Mouse (Mus musculus): ENCODE measurements around the gene Gnas. TPM values are rescaled to one million over a fixed set of nuclear protein-coding genes. Genes with fewer than 3 reads are reported as not detected.
"Not testable (repeated sequence)": the region's sequence is repeated elsewhere in the genome, so short reads cannot be mapped to it uniquely, and the experiment has no call there.

Gnas gene
- polyA plus RNA-seq, 1 experiment from 2014 or later = 402 TPM

- WGBS = 78% methylated on average over 1 of the region's 1 CpGs
- ATAC-seq = no peak
- no peak overlapping the region for H3K4me3 ChIP-seq (ENCODE audit: low read length)
- no peaks in the 10 kb centered on the region for H3K36me3 ChIP-seq (ENCODE audit: control insufficient read depth, insufficient read depth, low read length)
- H3K9ac ChIP-seq (ENCODE audit: low read depth, low read length) = no peak overlapping the region
- H3K4me1 ChIP-seq (ENCODE audit: control insufficient read depth, insufficient read depth, low read length) = peaks cover 6% of the 10 kb centered on the region; the same call in 1 of the 2 replicates
- no peak overlapping the region for H3K4me2 ChIP-seq (ENCODE audit: low read depth, low read length)
- H3K27me3 ChIP-seq (replicated peaks; ENCODE audit: control insufficient read depth, insufficient read depth, low read length) = no peaks in the 10 kb centered on the region
- H3K27ac ChIP-seq (ENCODE audit: low read length) = no peak overlapping the region
- no peaks in the 10 kb centered on the region for H3K9me3 ChIP-seq (ENCODE audit: control insufficient read depth, low read length)
These were observed 27.5 kb downstream of the Gnas start for GRCm38 (mm10) chr2:174311613-174312012.

GRCm38 (mm10) chr2:174312118-174312647 lies 28.1 kb downstream of the Gnas start:
- Histone ChIP-seq H3K4me1 (ENCODE audit: control insufficient read depth, insufficient read depth, low read length) (peaks cover 6% of the 10 kb centered on the region; the same call in 1 of the 2 replicates), H3K27me3 (replicated peaks; ENCODE audit: control insufficient read depth, insufficient read depth, low read length) (no peaks in the 10 kb centered on the region), H3K27ac (ENCODE audit: low read length) (no peak overlapping the region), H3K4me2 (ENCODE audit: low read depth, low read length) (no peak overlapping the region), H3K36me3 (ENCODE audit: control insufficient read depth, insufficient read depth, low read length) (no peaks in the 10 kb centered on the region), H3K9ac (ENCODE audit: low read depth, low read length) (no peak overlapping the region), H3K4me3 (ENCODE audit: low read length) (no peak overlapping the region), H3K9me3 (ENCODE audit: control insufficient read depth, low read length) (no peaks in the 10 kb centered on the region)
- ATAC-seq = peak; percentile 87
- 24% methylated on average over 4 of the region's 4 CpGs for WGBS

- H3K27me3 ChIP-seq (replicated peaks; ENCODE audit: control insufficient read depth, insufficient read depth, low read length) = no peaks in the 10 kb centered on the region
- peaks cover 6% of the 10 kb centered on the region; the same call in 1 of the 2 replicates for H3K4me1 ChIP-seq (ENCODE audit: control insufficient read depth, insufficient read depth, low read length)
- no peaks in the 10 kb centered on the region for H3K36me3 ChIP-seq (ENCODE audit: control insufficient read depth, insufficient read depth, low read length)
- 57% methylated on average over 2 of the region's 2 CpGs for WGBS
- H3K9ac ChIP-seq (ENCODE audit: low read depth, low read length) = no peak overlapping the region
- no peak overlapping the region for H3K4me3 ChIP-seq (ENCODE audit: low read length)
- peak; percentile 41 for ATAC-seq
- H3K9me3 ChIP-seq (ENCODE audit: control insufficient read depth, low read length) = no peaks in the 10 kb centered on the region
- H3K4me2 ChIP-seq (ENCODE audit: low read depth, low read length) = no peak overlapping the region
- no peak overlapping the region for H3K27ac ChIP-seq (ENCODE audit: low read length)
These were observed 28.5 kb downstream of the Gnas start for GRCm38 (mm10) chr2:174312661-174313060.

- H3K27ac ChIP-seq (ENCODE audit: low read length); H3K9me3 ChIP-seq (ENCODE audit: control insufficient read depth, low read length); H3K4me3 ChIP-seq (ENCODE audit: low read length); H3K4me1 ChIP-seq (ENCODE audit: control insufficient read depth, insufficient read depth, low read length); ATAC-seq; H3K9ac ChIP-seq (ENCODE audit: low read depth, low read length); H3K27me3 ChIP-seq (replicated peaks; ENCODE audit: control insufficient read depth, insufficient read depth, low read length); H3K4me2 ChIP-seq (ENCODE audit: low read depth, low read length); H3K36me3 ChIP-seq (ENCODE audit: control insufficient read depth, insufficient read depth, low read length): not testable (repeated sequence)
These were observed 31.3 kb downstream of the Gnas start for GRCm38 (mm10) chr2:174315445-174315844.

- H3K9me3 ChIP-seq (ENCODE audit: control insufficient read depth, low read length) = no peaks in the 10 kb centered on the region
- no peak overlapping the region for H3K9ac ChIP-seq (ENCODE audit: low read depth, low read length)
- no peak overlapping the region for H3K27ac ChIP-seq (ENCODE audit: low read length)
- peaks cover 3% of the 10 kb centered on the region; the same call in 1 of the 2 replicates for H3K4me1 ChIP-seq (ENCODE audit: control insufficient read depth, insufficient read depth, low read length)
- H3K36me3 ChIP-seq (ENCODE audit: control insufficient read depth, insufficient read depth, low read length) = no peaks in the 10 kb centered on the region
- H3K4me2 ChIP-seq (ENCODE audit: low read depth, low read length) = no peak overlapping the region
- no peaks in the 10 kb centered on the region for H3K27me3 ChIP-seq (replicated peaks; ENCODE audit: control insufficient read depth, insufficient read depth, low read length)
- H3K4me3 ChIP-seq (ENCODE audit: low read length) = no peak overlapping the region
- WGBS = 87% methylated on average over 9 of the region's 9 CpGs
- no peak for ATAC-seq
These were observed 32.5 kb downstream of the Gnas start for GRCm38 (mm10) chr2:174316661-174317060.

GRCm38 (mm10) chr2:174325989-174326388 lies 41.9 kb downstream of the Gnas start:
- Histone ChIP-seq H3K4me3 (ENCODE audit: low read length) (no peak overlapping the region), H3K27ac (ENCODE audit: low read length) (no peak overlapping the region), H3K9ac (ENCODE audit: low read depth, low read length) (no peak overlapping the region), H3K27me3 (replicated peaks; ENCODE audit: control insufficient read depth, insufficient read depth, low read length) (no peaks in the 10 kb centered on the region), H3K9me3 (ENCODE audit: control insufficient read depth, low read length) (peaks cover 3% of the 10 kb centered on the region; the same call in 1 of the 2 replicates), H3K4me2 (ENCODE audit: low read depth, low read length) (peak overlapping the region; percentile 73), H3K4me1 (ENCODE audit: control insufficient read depth, insufficient read depth, low read length) (peaks cover 5% of the 10 kb centered on the region; the same call in 1 of the 2 replicates), H3K36me3 (ENCODE audit: control insufficient read depth, insufficient read depth, low read length) (no peaks in the 10 kb centered on the region)
- 69% methylated on average over 4 of the region's 4 CpGs for WGBS
- no peak for ATAC-seq

GRCm38 (mm10) chr2:174326481-174326880 lies 42.4 kb downstream of the Gnas start:
- Histone ChIP-seq H3K9ac (ENCODE audit: low read depth, low read length) (peak overlapping the region; percentile 100), H3K36me3 (ENCODE audit: control insufficient read depth, insufficient read depth, low read length) (no peaks in the 10 kb centered on the region), H3K4me1 (ENCODE audit: control insufficient read depth, insufficient read depth, low read length) (peaks cover 5% of the 10 kb centered on the region; the same call in 1 of the 2 replicates), H3K9me3 (ENCODE audit: control insufficient read depth, low read length) (peaks cover 3% of the 10 kb centered on the region; the same call in 1 of the 2 replicates), H3K27ac (ENCODE audit: low read length) (no peak overlapping the region), H3K27me3 (replicated peaks; ENCODE audit: control insufficient read depth, insufficient read depth, low read length) (no peaks in the 10 kb centered on the region), H3K4me3 (ENCODE audit: low read length) (peak overlapping the region; percentile 98), H3K4me2 (ENCODE audit: low read depth, low read length) (peak overlapping the region; percentile 73)
- no peak for ATAC-seq
- 64% methylated on average over 8 of the region's 8 CpGs for WGBS

- WGBS = 48% methylated on average over 64 of the region's 64 CpGs
- no peaks in the 10 kb centered on the region for H3K36me3 ChIP-seq (ENCODE audit: control insufficient read depth, insufficient read depth, low read length)
- H3K9ac ChIP-seq (ENCODE audit: low read depth, low read length) = peak overlapping the region; percentile 100
- peaks cover 3% of the 10 kb centered on the region; the same call in 1 of the 2 replicates for H3K9me3 ChIP-seq (ENCODE audit: control insufficient read depth, low read length)
- peak overlapping the region; percentile 42 for H3K27ac ChIP-seq (ENCODE audit: low read length)
- no peaks in the 10 kb centered on the region for H3K27me3 ChIP-seq (replicated peaks; ENCODE audit: control insufficient read depth, insufficient read depth, low read length)
- H3K4me2 ChIP-seq (ENCODE audit: low read depth, low read length) = peak overlapping the region; percentile 73
- ATAC-seq = peak; percentile 59
- H3K4me3 ChIP-seq (ENCODE audit: low read length) = peak overlapping the region; percentile 98
- H3K4me1 ChIP-seq (ENCODE audit: control insufficient read depth, insufficient read depth, low read length) = peaks cover 10% of the 10 kb centered on the region; the same call in 1 of the 2 replicates
These were observed 43.3 kb downstream of the Gnas start for GRCm38 (mm10) chr2:174327295-174327981.

- H3K9me3 ChIP-seq (ENCODE audit: control insufficient read depth, low read length) = peaks cover 3% of the 10 kb centered on the region; the same call in 1 of the 2 replicates
- H3K4me1 ChIP-seq (ENCODE audit: control insufficient read depth, insufficient read depth, low read length) = peaks cover 16% of the 10 kb centered on the region
- H3K4me3 ChIP-seq (ENCODE audit: low read length) = peak overlapping the region; percentile 98
- no peak for ATAC-seq
- no peaks in the 10 kb centered on the region for H3K36me3 ChIP-seq (ENCODE audit: control insufficient read depth, insufficient read depth, low read length)
- no peaks in the 10 kb centered on the region for H3K27me3 ChIP-seq (replicated peaks; ENCODE audit: control insufficient read depth, insufficient read depth, low read length)
- 49% methylated on average over 46 of the region's 46 CpGs for whole genome bisulfite sequencing
- peak overlapping the region; percentile 100 for H3K9ac ChIP-seq (ENCODE audit: low read depth, low read length)
- H3K4me2 ChIP-seq (ENCODE audit: low read depth, low read length) = peak overlapping the region; percentile 73
- H3K27ac ChIP-seq (ENCODE audit: low read length) = peak overlapping the region; percentile 99
These were observed 44.3 kb downstream of the Gnas start for GRCm38 (mm10) chr2:174328358-174328905.
